Comparison of ENCODE assay signal across 17 mouse cellular contexts in genomic region chr19:10396962-10397361, GRCm38 (mm10). TPM values are rescaled to one million over a fixed set of nuclear protein-coding genes. Genes with fewer than 3 reads are reported as not detected.
A peak's percentile ranks its signal among the peaks of the same experiment; 100 is the strongest.
DNase-seq lines count a peak whose midpoint lies in the region; ATAC-seq lines count a peak whose summit lies in the region.
"Had no signal": no experiment of that assay in that cellular context is flagged by ENCODE, and none has a peak within 500 bp of the region (broad histone marks: within the 10 kb centered on the region; RNA-seq: fewer than 3 reads in every experiment).

No protein-coding gene starts in this region.

- no peak for ATAC-seq in cerebellum, adult (ENCODE audit: insufficient number of reproducible peaks, low FRiP score, low TSS enrichment)
- ATAC-seq: intestine, postnatal 0 days; Patski had no signal

- DNase-seq in cerebellum, adult 18-20 months, result peak; percentile 6 to 21
- no peak for DNase-seq in cerebellum, adult 11 months
- DNase-seq in cerebellum, adult 9-11 months, result peak; percentile 51
- DNase-seq in heart, adult 11 months, result peak; percentile 83
- DNase-seq in heart, postnatal 4 days, result no peak
- DNase-seq: adrenal gland, postnatal 10 days; adrenal gland, postnatal 36 days; B cell, adult 2 months; gastrocnemius, postnatal 25 days; heart, postnatal 14 days; kidney, adult 2 months had no signal

RNA-seq across cellular contexts. Expression of gene Syt7, which starts 8.1 kb away (rescaled TPM):
- 10 to 100 TPM; 40.8 to 44.7 TPM for total RNA-seq in heart, postnatal 4 days (2021)
- total RNA-seq: CH12.LX; common myeloid progenitor, adult 5-6 weeks; hematopoietic stem cell, adult 5-6 weeks had no signal

Comparison
In these comparisons a context has a peak if more than half of its experiments do, and no peak if none do; other contexts are left out.
1. DNase-seq: peak in cerebellum, adult 18-20 months (2 of 2), cerebellum, adult 9-11 months (single experiment) and heart, adult 11 months (single experiment); none in cerebellum, adult 11 months (single experiment) and heart, postnatal 4 days (single experiment).